Mouse (Mus musculus) midbrain, embryonic 16.5 days (tissue): Measurements from ENCODE around the gene 1110065P20Rik. TPM values are rescaled to one million over a fixed set of nuclear protein-coding genes. Genes with fewer than 3 reads are reported as not detected.
A peak's percentile ranks its signal among the peaks of the same experiment; 100 is the strongest.

ENCODE experiments used
- ATAC-seq: fragments of 200-750 bp; cut with Nextera tagmentation; 2 replicates; pipeline ENCODE4 v1.8.0; 2017; ENCODE audit warnings: moderate TSS enrichment
- H3K27ac ChIP-seq: fragments of 300-500 bp; sonication (generic); 2 replicates; pipeline ENCODE4 v1.5.1; 2014; ENCODE audit warnings: mild to moderate bottlenecking, low read length, mixed read lengths
- H3K27me3 ChIP-seq: fragments of 300-500 bp; sonication (generic); 2 replicates; pipeline ENCODE4 v1.6.1; 2014; ENCODE audit warnings: low read depth, low read length, mixed read lengths; ENCODE audit not compliant: control insufficient read depth, insufficient read depth
- H3K36me3 ChIP-seq: fragments of 300-500 bp; sonication (generic); 2 replicates; pipeline ENCODE4 v1.6.1; 2014; ENCODE audit warnings: mild to moderate bottlenecking, low read length, moderate library complexity, mixed read lengths; ENCODE audit not compliant: control insufficient read depth, insufficient read depth
- H3K4me1 ChIP-seq: fragments of 300-500 bp; sonication (generic); 2 replicates; pipeline ENCODE4 v1.6.1; 2014; ENCODE audit warnings: mild to moderate bottlenecking, low read length, mixed read lengths; ENCODE audit not compliant: control insufficient read depth, insufficient read depth
- H3K4me2 ChIP-seq: fragments of 300-500 bp; sonication (generic); 2 replicates; pipeline ENCODE4 v1.6.1; 2014; ENCODE audit warnings: mild to moderate bottlenecking, low read length, mixed read lengths
- H3K4me3 ChIP-seq: fragments of 300-500 bp; sonication (generic); 2 replicates; pipeline ENCODE4 v1.5.1; 2014; ENCODE audit warnings: low read depth, mild to moderate bottlenecking, low read length, moderate library complexity, mixed read lengths
- H3K9ac ChIP-seq: fragments of 300-500 bp; sonication (generic); 2 replicates; pipeline ENCODE4 v1.6.1; 2014; ENCODE audit warnings: low read depth, low read length, mixed read lengths
- H3K9me3 ChIP-seq: fragments of 300-500 bp; sonication (generic); replicated peaks from 2 replicates; pipeline ENCODE4 v1.6.1; 2014; ENCODE audit warnings: mild to moderate bottlenecking, low read length, mixed read lengths; ENCODE audit not compliant: control insufficient read depth, poor library complexity, severe bottlenecking
- WGBS: fragments of 180-500 bp; shearing (Covaris S2); extraction: QIAGEN DNeasy Blood & Tissue Kit; methylation state at CpG from one replicate; pipeline ENCODE4 v1.1.7; 2014; 5-methylcytosine and 5-hydroxymethylcytosine counted together
- polyA plus RNA-seq: library from polyadenylated mRNA; unstranded; fragments of >200 nt; fragmentation: Nextera tagmentation; extraction: Ambion mirVana; gene quantifications from 2 replicates; pipeline ENCODE4 v1.2.1, GENCODE M21; 2015

1110065P20Rik gene
- polyA plus RNA-seq, 1 experiment from 2014 or later = 94.4 TPM

GRCm38 (mm10) chr4:124803406-124803805 is 47.6 kb downstream of the 1110065P20Rik start:
- peaks cover 8% of the 10 kb centered on the region for H3K36me3 ChIP-seq
- no peak overlapping the region for H3K27ac ChIP-seq
- H3K4me3 ChIP-seq = peak overlapping the region; percentile 87
- H3K27me3 ChIP-seq = no peaks in the 10 kb centered on the region
- H3K9ac ChIP-seq = no peak overlapping the region
- peaks cover 14% of the 10 kb centered on the region for H3K4me1 ChIP-seq
- H3K4me2 ChIP-seq = peak overlapping the region; percentile 85
- no peaks in the 10 kb centered on the region for H3K9me3 ChIP-seq
- no peak for ATAC-seq
- WGBS = 86% methylated on average over 6 of the region's 6 CpGs

GRCm38 (mm10) chr4:124802309-124803260 is 48.4 kb downstream of the 1110065P20Rik start:
- H3K9ac ChIP-seq = peak overlapping the region; percentile 90
- peaks cover 13% of the 10 kb centered on the region; the same call in 1 of the 2 replicates for H3K36me3 ChIP-seq
- H3K4me1 ChIP-seq = peaks cover 11% of the 10 kb centered on the region
- H3K4me3 ChIP-seq = peak overlapping the region; percentile 87
- ATAC-seq = peak; percentile 99
- WGBS = 2% methylated on average over 46 of the region's 53 CpGs
- H3K9me3 ChIP-seq = no peaks in the 10 kb centered on the region
- H3K27ac ChIP-seq = peak overlapping the region; percentile 95
- no peaks in the 10 kb centered on the region for H3K27me3 ChIP-seq
- H3K4me2 ChIP-seq = peak overlapping the region; percentile 85

- H3K9me3 ChIP-seq = no peaks in the 10 kb centered on the region
- peak within 1 kb of the TSS; percentile 95 for H3K27ac ChIP-seq
- H3K4me2 ChIP-seq = peak within 1 kb of the TSS; percentile 85
- H3K36me3 ChIP-seq = peaks cover 16% of the 10 kb centered on the region; the same call in 1 of the 2 replicates
- H3K9ac ChIP-seq = peak within 1 kb of the TSS; percentile 90
- H3K27me3 ChIP-seq = no peaks in the 10 kb centered on the region
- 3% methylated on average over 21 of the region's 21 CpGs for whole genome bisulfite sequencing
- peaks cover 10% of the 10 kb centered on the region for H3K4me1 ChIP-seq
- ATAC-seq = peak; percentile 87
- H3K4me3 ChIP-seq = peak within 1 kb of the TSS; percentile 87
Measured at GRCm38 (mm10) chr4:124801552-124802308, 49.3 kb downstream of the 1110065P20Rik start, which contains the start of gene Mtf1. Gene Mtf1, plus strand, starts transcription at chr4:124802104.

Other genes starting within 250 kb of the 1110065P20Rik start
- gene 3100002H09Rik, start 240.4 kb downstream of the 1110065P20Rik start, polyA plus RNA-seq = 1.1 and 1.5 TPM in 2 replicates
- gene Pou3f1, start 194.4 kb downstream of the 1110065P20Rik start, polyA plus RNA-seq = 12.3 and 14.4 TPM in 2 replicates
- 39.8 and 43.8 TPM in 2 replicates for gene Utp11, start 157.6 kb downstream of the 1110065P20Rik start, polyA plus RNA-seq
- gene Fhl3, start 150.5 kb downstream of the 1110065P20Rik start, polyA plus RNA-seq = 1.5 and 1.7 TPM in 2 replicates
- 98.1 and 106 TPM in 2 replicates for gene Sf3a3, start 136.4 kb downstream of the 1110065P20Rik start, polyA plus RNA-seq
- 24.4 and 26.6 TPM in 2 replicates for gene Inpp5b, start 109.3 kb downstream of the 1110065P20Rik start, polyA plus RNA-seq
- gene Mtf1, start 49.1 kb downstream of the 1110065P20Rik start, polyA plus RNA-seq = 9.9 and 10.9 TPM in 2 replicates
- gene Yrdc, start 517 bp downstream of the 1110065P20Rik start, polyA plus RNA-seq = 39.1 and 41.6 TPM in 2 replicates
- 10.3 and 11.0 TPM in 2 replicates for gene Maneal, start 11.0 kb upstream of the 1110065P20Rik start, polyA plus RNA-seq
- 12.7 and 17.0 TPM in 2 replicates for gene Epha10, start 29.7 kb upstream of the 1110065P20Rik start, polyA plus RNA-seq
- gene 9930104L06Rik, start 85.9 kb upstream of the 1110065P20Rik start, polyA plus RNA-seq = 16.1 and 17.0 TPM in 2 replicates
- 19.7 and 26.1 TPM in 2 replicates for gene Cdca8, start 88.1 kb upstream of the 1110065P20Rik start, polyA plus RNA-seq
- gene Rspo1, start 135.2 kb upstream of the 1110065P20Rik start, polyA plus RNA-seq = 1.7 and 2.2 TPM in 2 replicates
- gene Gnl2, start 165.4 kb upstream of the 1110065P20Rik start, polyA plus RNA-seq = 95.9 and 104 TPM in 2 replicates
- 1.2 and 1.7 TPM in 2 replicates for gene Dnali1, start 214.5 kb upstream of the 1110065P20Rik start, polyA plus RNA-seq
- 23.2 and 24.8 TPM in 2 replicates for gene Snip1, start 215.5 kb upstream of the 1110065P20Rik start, polyA plus RNA-seq
- gene Meaf6, start 233.9 kb upstream of the 1110065P20Rik start, polyA plus RNA-seq = 181 and 186 TPM in 2 replicates